8 mouse cellular contexts compared by ENCODE assay signal in genomic region chrX:60825181-60826080, GRCm38 (mm10).
DNase-seq lines count a peak whose midpoint lies in the region; ATAC-seq and TF ChIP-seq lines count a peak whose summit lies in the region.
"Had no signal": no experiment of that assay in that cellular context is flagged by ENCODE, and none has a peak within 500 bp of the region (broad histone marks: within the 10 kb centered on the region; RNA-seq: fewer than 3 reads in every experiment).

No protein-coding gene starts in this region.

- H3K9ac ChIP-seq in liver, postnatal 0 days (replicated peaks), result no peak overlapping the region
- H3K9ac ChIP-seq in forebrain, postnatal 0 days, result no peak overlapping the region
- H3K9ac ChIP-seq in intestine, postnatal 0 days (ENCODE audit: low read depth, low read length), result no peak overlapping the region
- H3K9ac ChIP-seq: lung, embryonic 15.5 days had no signal

- no peaks in the 10 kb centered on the region for H3K36me3 ChIP-seq in liver, postnatal 0 days (replicated peaks; ENCODE audit: insufficient read depth, low read length)
- H3K36me3 ChIP-seq in forebrain, postnatal 0 days (ENCODE audit: insufficient read depth), result no peaks in the 10 kb centered on the region
- H3K36me3 ChIP-seq in intestine, postnatal 0 days (ENCODE audit: control insufficient read depth, insufficient read depth), result no peaks in the 10 kb centered on the region
- H3K36me3 ChIP-seq: lung, embryonic 15.5 days had no signal

- DNase-seq in liver, postnatal 0 days, result peak; percentile 54
- no peak for DNase-seq in liver
- DNase-seq in brain, adult 2 months (ENCODE audit: low read depth, low spot score), result peak; percentile 10
- peak; percentile 47 for DNase-seq in forebrain, postnatal 0 days
- DNase-seq in layer of hippocampus, adult 18-20 months (ENCODE audit: low spot score in 2 of 2), result peak; percentile 2 to 22
- DNase-seq in right cerebral cortex, postnatal 14 days, result peak; percentile 11

- no peaks in the 10 kb centered on the region for H3K27me3 ChIP-seq in liver, postnatal 0 days (ENCODE audit: insufficient read depth, low read length)
- H3K27me3 ChIP-seq in forebrain, postnatal 0 days (ENCODE audit: insufficient read depth, low read length), result no peaks in the 10 kb centered on the region
- no peaks in the 10 kb centered on the region for H3K27me3 ChIP-seq in intestine, postnatal 0 days (replicated peaks; ENCODE audit: control insufficient read depth, insufficient read depth, low read length)
- H3K27me3 ChIP-seq: lung, embryonic 15.5 days had no signal

- no peak overlapping the region for H3K4me2 ChIP-seq in liver, postnatal 0 days (ENCODE audit: low read depth, low read length)
- no peak overlapping the region for H3K4me2 ChIP-seq in forebrain, postnatal 0 days (ENCODE audit: low read depth)
- H3K4me2 ChIP-seq in intestine, postnatal 0 days (replicated peaks; ENCODE audit: low read depth), result no peak overlapping the region
- H3K4me2 ChIP-seq: lung, embryonic 15.5 days had no signal

- H3K4me3 ChIP-seq in liver, postnatal 0 days (ENCODE audit: low read depth, low read length), result no peak overlapping the region
- no peak overlapping the region for H3K4me3 ChIP-seq in forebrain, postnatal 0 days (ENCODE audit: low read depth, low read length)
- H3K4me3 ChIP-seq in intestine, postnatal 0 days (ENCODE audit: low read depth, low read length), result no peak overlapping the region
- H3K4me3 ChIP-seq: lung, embryonic 15.5 days had no signal

- peak; percentile 64 for ATAC-seq in liver, postnatal 0 days
- peak; percentile 89 for ATAC-seq in forebrain, postnatal 0 days
- ATAC-seq in intestine, postnatal 0 days, result no peak

- H3K27ac ChIP-seq in liver, postnatal 0 days (ENCODE audit: low read depth), result no peak overlapping the region
- no peak overlapping the region for H3K27ac ChIP-seq in forebrain, postnatal 0 days (ENCODE audit: low read depth, low read length)
- no peak overlapping the region for H3K27ac ChIP-seq in intestine, postnatal 0 days (ENCODE audit: low read depth, low read length)
- H3K27ac ChIP-seq: lung, embryonic 15.5 days had no signal

- TF ChIP-seq EP300 in liver, postnatal 0 days (IDR thresholded peaks at IDR 0.05; ENCODE audit: low read depth), result no peak

- WGBS in liver, postnatal 0 days (ENCODE audit: insufficient replicate concordance), result 51% methylated on average over 9 of the region's 9 CpGs
- WGBS in forebrain, postnatal 0 days, result 46% methylated on average over 9 of the region's 9 CpGs
- WGBS in intestine, postnatal 0 days, result 72% methylated on average over 9 of the region's 9 CpGs

- no peaks in the 10 kb centered on the region for H3K9me3 ChIP-seq in liver, postnatal 0 days (ENCODE audit: low read length)
- H3K9me3 ChIP-seq in forebrain, postnatal 0 days (ENCODE audit: low read length), result no peaks in the 10 kb centered on the region
- no peaks in the 10 kb centered on the region for H3K9me3 ChIP-seq in intestine, postnatal 0 days (ENCODE audit: control insufficient read depth)
- H3K9me3 ChIP-seq: lung, embryonic 15.5 days had no signal

- H3K4me1 ChIP-seq in liver, postnatal 0 days (ENCODE audit: insufficient read depth), result no peaks in the 10 kb centered on the region
- H3K4me1 ChIP-seq in forebrain, postnatal 0 days (ENCODE audit: insufficient read depth), result no peaks in the 10 kb centered on the region
- no peaks in the 10 kb centered on the region for H3K4me1 ChIP-seq in intestine, postnatal 0 days (replicated peaks; ENCODE audit: control insufficient read depth, insufficient read depth, low read length)
- H3K4me1 ChIP-seq: lung, embryonic 15.5 days had no signal

- no peak for TF ChIP-seq CTCF in liver, postnatal 0 days (IDR thresholded peaks at IDR 0.05; ENCODE audit: low read depth)
- TF ChIP-seq CTCF in forebrain, postnatal 0 days (IDR thresholded peaks at IDR 0.05; ENCODE audit: low read depth), result no peak
- no peak for TF ChIP-seq CTCF in intestine, postnatal 0 days (IDR thresholded peaks at IDR 0.05; ENCODE audit: low read depth)
